18 mouse cellular contexts compared by ENCODE assay signal in genomic region chr5:30926073-30926472, GRCm38 (mm10). TPM values are rescaled to one million over a fixed set of nuclear protein-coding genes. Genes with fewer than 3 reads are reported as not detected.
DNase-seq lines count a peak whose midpoint lies in the region; ATAC-seq and TF ChIP-seq lines count a peak whose summit lies in the region.
"Had no signal": no experiment of that assay in that cellular context is flagged by ENCODE, and none has a peak within 500 bp of the region (broad histone marks: within the 10 kb centered on the region; RNA-seq: fewer than 3 reads in every experiment).

No protein-coding gene starts in this region.

- no peak for ATAC-seq in kidney, embryonic 14.5 days (ENCODE audit: low FRiP score, low TSS enrichment)
- ATAC-seq: CD4-positive, CD25-positive, alpha-beta regulatory T cell, adult 4 months; forebrain, embryonic 14.5 days had no signal

- H3K4me2 ChIP-seq in kidney, embryonic 14.5 days (replicated peaks; ENCODE audit: low read depth, low read length), result no peak overlapping the region
- H3K4me2 ChIP-seq: heart, embryonic 13.5 days had no signal

- H3K9ac ChIP-seq in kidney, embryonic 14.5 days (ENCODE audit: low read depth, low read length), result no peak overlapping the region
- H3K9ac ChIP-seq: heart, embryonic 13.5 days had no signal

- TF ChIP-seq POLR2A in small intestine, adult 2 months (IDR thresholded peaks at IDR 0.05; ENCODE audit: low read depth, low read length), result no peak

- H3K4me3 ChIP-seq in kidney, embryonic 14.5 days (ENCODE audit: low read length), result no peak overlapping the region
- H3K4me3 ChIP-seq in small intestine, adult 2 months (ENCODE audit: low read depth, low read length), result no peak overlapping the region
- H3K4me3 ChIP-seq: embryonic facial prominence, embryonic 10.5 days; gastrocnemius, adult 2 months; heart, embryonic 13.5 days had no signal

- H3K4me1 ChIP-seq in kidney, embryonic 14.5 days (ENCODE audit: control insufficient read depth, insufficient read depth, low read length), result peaks cover 9% of the 10 kb centered on the region; the same call in 1 of the 2 replicates
- H3K4me1 ChIP-seq in small intestine, adult 2 months (ENCODE audit: control insufficient read depth, insufficient read depth, insufficient read length, low read length), result peaks cover 38% of the 10 kb centered on the region

- H3K27me3 ChIP-seq in kidney, embryonic 14.5 days (ENCODE audit: control insufficient read depth, insufficient read depth, low read length), result no peaks in the 10 kb centered on the region
- H3K27me3 ChIP-seq in small intestine, adult 2 months (ENCODE audit: control insufficient read depth, insufficient read depth, low read length), result no peaks in the 10 kb centered on the region

- DNase-seq in cerebellum, adult 9-10 months, result peak; percentile 22
- no peak for DNase-seq in cerebellum, adult 11-12 months
- peak; percentile 80 to 92 for DNase-seq in kidney, adult 8-10 months
- peak; percentile 48 for DNase-seq in kidney, postnatal 10 days
- DNase-seq in spleen, adult 12 weeks (ENCODE audit: low spot score), result no peak
- DNase-seq: adrenal gland, postnatal 10 days; B cell, adult 2 months; cerebellum, adult 18-20 months; cerebellum, postnatal 10 days; gastrocnemius, adult 2 months; gastrocnemius, postnatal 25 days; heart, postnatal 36 days had no signal

- 82% methylated on average over 2 of the region's 2 CpGs for WGBS in kidney, embryonic 14.5 days
- 21% methylated on average over 2 of the region's 2 CpGs for WGBS in small intestine, adult 2 months

- H3K9me3 ChIP-seq in kidney, embryonic 14.5 days (ENCODE audit: control insufficient read depth, low read length), result no peaks in the 10 kb centered on the region
- H3K9me3 ChIP-seq: embryonic facial prominence, embryonic 10.5 days; heart, embryonic 13.5 days had no signal

- no peaks in the 10 kb centered on the region; the same call in 1 of the 2 replicates for H3K36me3 ChIP-seq in kidney, embryonic 14.5 days (ENCODE audit: control insufficient read depth, insufficient read depth, low read length)
- peaks cover 13% of the 10 kb centered on the region for H3K36me3 ChIP-seq in small intestine, adult 2 months (ENCODE audit: control insufficient read depth, insufficient read depth, low read length)

- no peak overlapping the region for H3K27ac ChIP-seq in kidney, embryonic 14.5 days (ENCODE audit: low read depth, low read length)
- H3K27ac ChIP-seq in small intestine, adult 2 months (ENCODE audit: insufficient read depth, low read depth, low read length), result peak overlapping the region; percentile 85
- H3K27ac ChIP-seq: embryonic facial prominence, embryonic 10.5 days; gastrocnemius, adult 2 months; heart, embryonic 13.5 days had no signal

- TF ChIP-seq CTCF in small intestine, adult 2 months (IDR thresholded peaks at IDR 0.05; ENCODE audit: extremely low read depth, insufficient read length, insufficient replicate concordance, low read depth, low read length), result no peak

RNA-seq across cellular contexts. Expression of gene Khk, which starts 4.8 kb away (rescaled TPM):
- polyA plus RNA-seq in kidney, embryonic 14.5 days (2014; fragmentation: Nextera tagmentation; extraction: Ambion mirVana), result 29.7 and 31.4 TPM in 2 replicates
- 285 and 579 TPM in 2 replicates for polyA plus RNA-seq in small intestine, adult 2 months (2012; rRNA removed)

RNA-seq across cellular contexts. Expression of gene Emilin1, which starts 12.9 kb away (rescaled TPM):
- 170 and 191 TPM in 2 replicates for polyA plus RNA-seq in kidney, embryonic 14.5 days (2014; fragmentation: Nextera tagmentation; extraction: Ambion mirVana)
- 51.8 and 81.9 TPM in 2 replicates for polyA plus RNA-seq in small intestine, adult 2 months (2012; rRNA removed)

RNA-seq across cellular contexts. Expression of gene Ost4, which starts 18.5 kb away (rescaled TPM):
- 500 and 653 TPM in 2 replicates for polyA plus RNA-seq in kidney, embryonic 14.5 days (2014; fragmentation: Nextera tagmentation; extraction: Ambion mirVana)
- 161 and 211 TPM in 2 replicates for polyA plus RNA-seq in small intestine, adult 2 months (2012; rRNA removed)

RNA-seq across cellular contexts. Expression of gene Cgref1, which starts 19.3 kb away (rescaled TPM):
- 7.5 and 10.4 TPM in 2 replicates for polyA plus RNA-seq in kidney, embryonic 14.5 days (2014; fragmentation: Nextera tagmentation; extraction: Ambion mirVana)
- polyA plus RNA-seq in small intestine, adult 2 months (2012; rRNA removed), result 219 and 481 TPM in 2 replicates

RNA-seq across cellular contexts. Expression of gene Preb, which starts 34.1 kb away (rescaled TPM):
- polyA plus RNA-seq in kidney, embryonic 14.5 days (2014; fragmentation: Nextera tagmentation; extraction: Ambion mirVana), result 97.6 and 99.5 TPM in 2 replicates
- polyA plus RNA-seq in small intestine, adult 2 months (2012; rRNA removed), result 249 and 335 TPM in 2 replicates

Comparison
In these comparisons a context has a peak if more than half of its experiments do, and no peak if none do; other contexts are left out.
1. DNase-seq: peak in cerebellum, adult 9-10 months (single experiment), kidney, adult 8-10 months (2 of 2) and kidney, postnatal 10 days (single experiment); none in cerebellum, adult 11-12 months (single experiment) and spleen, adult 12 weeks (single experiment).